Mouse (Mus musculus): Measurements from ENCODE around the gene Sco1. TPM values are rescaled to one million over a fixed set of nuclear protein-coding genes. Genes with fewer than 3 reads are reported as not detected.

Gene Sco1
- polyA plus RNA-seq, 1 experiment from 2014 or later, result 20.4 TPM

GRCm38 (mm10) chr11:67094470-67094869 is 42.0 kb downstream of the Sco1 start:
- 54% methylated on average over 29 of the region's 29 CpGs for WGBS
- H3K4me3 ChIP-seq (ENCODE audit: control insufficient read depth in 1 of 2, insufficient read depth in 1 of 2, low read depth in 1 of 2, low read length in 2 of 2), result no peak overlapping the region
- ATAC-seq (ENCODE audit: insufficient number of reproducible peaks, insufficient read depth, low FRiP score, low read depth), result no peak
- peaks cover 11% of the 10 kb centered on the region for H3K27me3 ChIP-seq (ENCODE audit: control insufficient read depth, insufficient read depth, low read length)
- H3K4me2 ChIP-seq (ENCODE audit: low read length), result no peak overlapping the region
- H3K36me3 ChIP-seq (ENCODE audit: control insufficient read depth, insufficient read depth, low read length), result no peaks in the 10 kb centered on the region
- no peak overlapping the region for H3K27ac ChIP-seq (replicated peaks in 1 of 2; ENCODE audit: control insufficient read depth in 1 of 2, insufficient read depth in 1 of 2, low read depth in 2 of 2, low read length in 2 of 2)
- H3K9ac ChIP-seq (ENCODE audit: low read length), result no peak overlapping the region
- no peaks in the 10 kb centered on the region for H3K9me3 ChIP-seq (ENCODE audit: control insufficient read depth, low read length)
- H3K4me1 ChIP-seq (ENCODE audit: control insufficient read depth in 2 of 2, insufficient read depth in 2 of 2, low read length in 2 of 2), result no peaks in the 10 kb centered on the region

- Histone ChIP-seq H3K27me3 (ENCODE audit: control insufficient read depth, insufficient read depth, low read length) (peaks cover 17% of the 10 kb centered on the region), H3K4me3 (ENCODE audit: control insufficient read depth in 1 of 2, insufficient read depth in 1 of 2, low read depth in 1 of 2, low read length in 2 of 2) (no peak overlapping the region), H3K4me2 (ENCODE audit: low read length) (no peak overlapping the region), H3K9me3 (ENCODE audit: control insufficient read depth, low read length) (no peaks in the 10 kb centered on the region), H3K9ac (ENCODE audit: low read length) (no peak overlapping the region), H3K27ac (replicated peaks in 1 of 2; ENCODE audit: control insufficient read depth in 1 of 2, insufficient read depth in 1 of 2, low read depth in 2 of 2, low read length in 2 of 2) (no peak overlapping the region), H3K36me3 (ENCODE audit: control insufficient read depth, insufficient read depth, low read length) (no peaks in the 10 kb centered on the region), H3K4me1 (ENCODE audit: control insufficient read depth in 2 of 2, insufficient read depth in 2 of 2, low read length in 2 of 2) (no peaks in the 10 kb centered on the region)
- no peak for ATAC-seq (ENCODE audit: insufficient number of reproducible peaks, insufficient read depth, low FRiP score, low read depth)
- WGBS, result 86% methylated on average over 10 of the region's 10 CpGs
Observed at GRCm38 (mm10) chr11:67097709-67098108, 45.2 kb downstream of the Sco1 start.

GRCm38 (mm10) chr11:67098427-67098826 is 46.0 kb downstream of the Sco1 start:
- no peak for ATAC-seq (ENCODE audit: insufficient number of reproducible peaks, insufficient read depth, low FRiP score, low read depth)
- 69% methylated on average over 11 of the region's 11 CpGs for WGBS
- H3K27ac ChIP-seq (replicated peaks in 1 of 2; ENCODE audit: control insufficient read depth in 1 of 2, insufficient read depth in 1 of 2, low read depth in 2 of 2, low read length in 2 of 2), result no peak overlapping the region
- peaks cover 17% of the 10 kb centered on the region for H3K27me3 ChIP-seq (ENCODE audit: control insufficient read depth, insufficient read depth, low read length)
- H3K9me3 ChIP-seq (ENCODE audit: control insufficient read depth, low read length), result no peaks in the 10 kb centered on the region
- no peak overlapping the region for H3K4me2 ChIP-seq (ENCODE audit: low read length)
- H3K4me3 ChIP-seq (ENCODE audit: control insufficient read depth in 1 of 2, insufficient read depth in 1 of 2, low read depth in 1 of 2, low read length in 2 of 2), result no peak overlapping the region
- no peak overlapping the region for H3K9ac ChIP-seq (ENCODE audit: low read length)
- H3K4me1 ChIP-seq (ENCODE audit: control insufficient read depth in 2 of 2, insufficient read depth in 2 of 2, low read length in 2 of 2), result no peaks in the 10 kb centered on the region
- no peaks in the 10 kb centered on the region for H3K36me3 ChIP-seq (ENCODE audit: control insufficient read depth, insufficient read depth, low read length)

GRCm38 (mm10) chr11:67099241-67099640 is 46.8 kb downstream of the Sco1 start:
- Histone ChIP-seq H3K9ac (ENCODE audit: low read length) (no peak overlapping the region), H3K4me1 (ENCODE audit: control insufficient read depth in 2 of 2, insufficient read depth in 2 of 2, low read length in 2 of 2) (0 out of 4 replicates have a peak, but pooled peaks cover 0 to 1% of the 10 kb centered on the region in 2 experiments), H3K36me3 (ENCODE audit: control insufficient read depth, insufficient read depth, low read length) (no peaks in the 10 kb centered on the region), H3K27me3 (ENCODE audit: control insufficient read depth, insufficient read depth, low read length) (peaks cover 13% of the 10 kb centered on the region), H3K4me3 (ENCODE audit: control insufficient read depth in 1 of 2, insufficient read depth in 1 of 2, low read depth in 1 of 2, low read length in 2 of 2) (no peak overlapping the region), H3K9me3 (ENCODE audit: control insufficient read depth, low read length) (no peaks in the 10 kb centered on the region), H3K27ac (replicated peaks in 1 of 2; ENCODE audit: control insufficient read depth in 1 of 2, insufficient read depth in 1 of 2, low read depth in 2 of 2, low read length in 2 of 2) (no peak overlapping the region), H3K4me2 (ENCODE audit: low read length) (no peak overlapping the region)
- ATAC-seq (ENCODE audit: insufficient number of reproducible peaks, insufficient read depth, low FRiP score, low read depth), result no peak
- WGBS, result 91% methylated on average over 16 of the region's 16 CpGs

GRCm38 (mm10) chr11:67100169-67100568 is 47.7 kb downstream of the Sco1 start:
- no peak overlapping the region for H3K4me3 ChIP-seq (ENCODE audit: control insufficient read depth in 1 of 2, insufficient read depth in 1 of 2, low read depth in 1 of 2, low read length in 2 of 2)
- peaks cover 6 to 7% of the 10 kb centered on the region in 2 experiments for H3K4me1 ChIP-seq (ENCODE audit: control insufficient read depth in 2 of 2, insufficient read depth in 2 of 2, low read length in 2 of 2)
- peaks cover 11% of the 10 kb centered on the region for H3K27me3 ChIP-seq (ENCODE audit: control insufficient read depth, insufficient read depth, low read length)
- H3K4me2 ChIP-seq (ENCODE audit: low read length), result no peak overlapping the region
- no peaks in the 10 kb centered on the region for H3K36me3 ChIP-seq (ENCODE audit: control insufficient read depth, insufficient read depth, low read length)
- no peak for ATAC-seq (ENCODE audit: insufficient number of reproducible peaks, insufficient read depth, low FRiP score, low read depth)
- no peak overlapping the region for H3K27ac ChIP-seq (replicated peaks in 1 of 2; ENCODE audit: control insufficient read depth in 1 of 2, insufficient read depth in 1 of 2, low read depth in 2 of 2, low read length in 2 of 2)
- no peak overlapping the region for H3K9ac ChIP-seq (ENCODE audit: low read length)
- WGBS, result 23% methylated on average over 6 of the region's 6 CpGs
- no peaks in the 10 kb centered on the region for H3K9me3 ChIP-seq (ENCODE audit: control insufficient read depth, low read length)

- H3K27ac ChIP-seq (replicated peaks in 1 of 2; ENCODE audit: control insufficient read depth in 1 of 2, insufficient read depth in 1 of 2, low read depth in 2 of 2, low read length in 2 of 2), result no peak overlapping the region
- H3K27me3 ChIP-seq (ENCODE audit: control insufficient read depth, insufficient read depth, low read length), result peaks cover 11% of the 10 kb centered on the region
- no peak overlapping the region for H3K4me3 ChIP-seq (ENCODE audit: control insufficient read depth in 1 of 2, insufficient read depth in 1 of 2, low read depth in 1 of 2, low read length in 2 of 2)
- no peak overlapping the region for H3K9ac ChIP-seq (ENCODE audit: low read length)
- no peaks in the 10 kb centered on the region for H3K36me3 ChIP-seq (ENCODE audit: control insufficient read depth, insufficient read depth, low read length)
- peaks cover 12 to 16% of the 10 kb centered on the region in 2 experiments for H3K4me1 ChIP-seq (ENCODE audit: control insufficient read depth in 2 of 2, insufficient read depth in 2 of 2, low read length in 2 of 2)
- 31% methylated on average over 5 of the region's 8 CpGs for WGBS
- H3K4me2 ChIP-seq (ENCODE audit: low read length), result no peak overlapping the region
- ATAC-seq (ENCODE audit: insufficient number of reproducible peaks, insufficient read depth, low FRiP score, low read depth), result no peak
- no peaks in the 10 kb centered on the region for H3K9me3 ChIP-seq (ENCODE audit: control insufficient read depth, low read length)
Observed at GRCm38 (mm10) chr11:67101713-67102112, 49.2 kb downstream of the Sco1 start.

- H3K36me3 ChIP-seq (ENCODE audit: control insufficient read depth, insufficient read depth, low read length), result no peaks in the 10 kb centered on the region
- 80% methylated on average over 9 of the region's 9 CpGs for WGBS
Observed at GRCm38 (mm10) chr11:67103256-67103655, 50.8 kb downstream of the Sco1 start.

GRCm38 (mm10) chr11:67104242-67104641 is 51.8 kb downstream of the Sco1 start:
- peaks cover 12 to 16% of the 10 kb centered on the region in 2 experiments for H3K4me1 ChIP-seq (ENCODE audit: control insufficient read depth in 2 of 2, insufficient read depth in 2 of 2, low read length in 2 of 2)
- H3K4me3 ChIP-seq (ENCODE audit: control insufficient read depth in 1 of 2, insufficient read depth in 1 of 2, low read depth in 1 of 2, low read length in 2 of 2), result no peak overlapping the region
- H3K27me3 ChIP-seq (ENCODE audit: control insufficient read depth, insufficient read depth, low read length), result peaks cover 8% of the 10 kb centered on the region
- no peaks in the 10 kb centered on the region for H3K36me3 ChIP-seq (ENCODE audit: control insufficient read depth, insufficient read depth, low read length)
- WGBS, result 46% methylated on average over 1 of the region's 1 CpGs
- peak overlapping the region; percentile 16 for H3K9ac ChIP-seq (ENCODE audit: low read length)
- peak overlapping the region; percentile 52 to 66; a peak in 3 of 4 replicates for H3K27ac ChIP-seq (replicated peaks in 1 of 2; ENCODE audit: control insufficient read depth in 1 of 2, insufficient read depth in 1 of 2, low read depth in 2 of 2, low read length in 2 of 2)
- H3K9me3 ChIP-seq (ENCODE audit: control insufficient read depth, low read length), result no peaks in the 10 kb centered on the region
- no peak overlapping the region for H3K4me2 ChIP-seq (ENCODE audit: low read length)
- ATAC-seq (ENCODE audit: insufficient number of reproducible peaks, insufficient read depth, low FRiP score, low read depth), result no peak

More at GRCm38 (mm10) chr11:67103256-67103655, 50.8 kb downstream of the Sco1 start:
- ATAC-seq (ENCODE audit: insufficient number of reproducible peaks, insufficient read depth, low FRiP score, low read depth), result no peak
- Histone ChIP-seq H3K27ac (replicated peaks in 1 of 2; ENCODE audit: control insufficient read depth in 1 of 2, insufficient read depth in 1 of 2, low read depth in 2 of 2, low read length in 2 of 2) (no peak overlapping the region), H3K4me2 (ENCODE audit: low read length) (no peak overlapping the region), H3K9ac (ENCODE audit: low read length) (no peak overlapping the region), H3K27me3 (ENCODE audit: control insufficient read depth, insufficient read depth, low read length) (peaks cover 11% of the 10 kb centered on the region), H3K4me1 (ENCODE audit: control insufficient read depth in 2 of 2, insufficient read depth in 2 of 2, low read length in 2 of 2) (peaks cover 12 to 16% of the 10 kb centered on the region in 2 experiments), H3K9me3 (ENCODE audit: control insufficient read depth, low read length) (no peaks in the 10 kb centered on the region), H3K4me3 (ENCODE audit: control insufficient read depth in 1 of 2, insufficient read depth in 1 of 2, low read depth in 1 of 2, low read length in 2 of 2) (no peak overlapping the region)
